Mouse (Mus musculus) liver, adult 2 months (tissue): Measurements from ENCODE around the gene Celf1.

ENCODE experiments used
- CTCF ChIP-seq: fragments of 200-500 bp; IDR thresholded peaks from 2 replicates; pipeline ENCODE4 v1.5.1; 2011; ENCODE audit warnings: low read depth, low read length, control low read depth
- POLR2A ChIP-seq: fragments of 200-500 bp; IDR thresholded peaks from 2 replicates; pipeline ENCODE4 v1.6.1; 2011; ENCODE audit warnings: low read length, control low read depth; ENCODE audit not compliant: insufficient read depth; ENCODE audit errors: extremely low read depth

DNA sequence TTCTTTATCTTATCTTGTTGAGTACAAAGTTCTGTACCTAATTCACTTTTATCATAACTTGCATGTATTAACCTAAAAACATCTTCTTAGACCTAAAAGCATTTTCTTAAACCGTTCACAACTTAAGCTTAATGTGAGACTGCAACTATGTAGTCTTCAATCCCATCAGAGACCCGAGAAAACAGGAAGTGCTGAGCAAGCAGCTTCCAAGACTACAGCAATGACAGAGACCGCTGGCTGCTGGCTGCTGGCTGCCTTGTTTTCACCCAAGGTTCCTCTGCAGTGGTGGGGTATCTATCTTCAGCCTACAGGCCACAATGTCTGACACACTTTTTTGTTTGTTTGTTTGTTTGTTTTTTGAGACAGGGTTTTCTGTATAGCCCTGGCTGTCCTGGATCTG, 111.7 kb downstream of the Celf1 start:
- TF ChIP-seq POLR2A (no peak), CTCF (no peak)
